Mouse (Mus musculus) heart, embryonic 16.5 days (tissue): ENCODE data around the gene Cgrrf1. TPM values are rescaled to one million over a fixed set of nuclear protein-coding genes. Genes with fewer than 3 reads are reported as not detected.

Experiments used
- ATAC-seq: fragments of 200-750 bp; cut with Nextera tagmentation; replicated peaks from 2 replicates; pipeline ENCODE4 v1.8.0; 2017; ENCODE audit warnings: moderate number of reproducible peaks; ENCODE audit not compliant: insufficient read depth, low FRiP score; ENCODE audit errors: extremely low read depth
- H3K27ac ChIP-seq: fragments of 300-500 bp; sonication (generic); 2 replicates; pipeline ENCODE4 v1.5.1; 2014; ENCODE audit warnings: mild to moderate bottlenecking, low read length, control low read depth, moderate library complexity
- H3K27me3 ChIP-seq: fragments of 300-500 bp; sonication (generic); 2 replicates; pipeline ENCODE4 v1.6.1; 2014; ENCODE audit warnings: low read length, mixed read lengths; ENCODE audit not compliant: control insufficient read depth, insufficient read depth
- H3K36me3 ChIP-seq: fragments of 300-500 bp; sonication (generic); 2 replicates; pipeline ENCODE4 v1.6.1; 2014; ENCODE audit not compliant: control insufficient read depth, insufficient read depth
- H3K4me1 ChIP-seq: fragments of 300-500 bp; sonication (generic); 2 replicates; pipeline ENCODE4 v1.6.1; 2014; ENCODE audit warnings: low read length, mixed read lengths; ENCODE audit not compliant: control insufficient read depth, insufficient read depth
- H3K4me2 ChIP-seq: fragments of 300-500 bp; sonication (generic); 2 replicates; pipeline ENCODE4 v1.6.1; 2014; ENCODE audit warnings: low read depth, mild to moderate bottlenecking, control low read depth, low read length
- H3K4me3 ChIP-seq: fragments of 300-500 bp; sonication (generic); 2 replicates; pipeline ENCODE4 v1.5.1; 2014; ENCODE audit warnings: mild to moderate bottlenecking, control low read depth, low read length
- H3K9ac ChIP-seq: fragments of 300-500 bp; sonication (generic); 2 replicates; pipeline ENCODE4 v1.6.1; 2014; ENCODE audit warnings: low read length, control low read depth
- H3K9me3 ChIP-seq: fragments of 300-500 bp; sonication (generic); replicated peaks from 2 replicates; pipeline ENCODE4 v1.6.1; 2016; ENCODE audit warnings: low read length; ENCODE audit not compliant: control insufficient read depth
- WGBS: fragments of 180-500 bp; shearing (Covaris S2); extraction: QIAGEN DNeasy Blood & Tissue Kit; methylation state at CpG from one replicate; pipeline ENCODE4 v1.1.7; 2014; 5-methylcytosine and 5-hydroxymethylcytosine counted together
- polyA plus RNA-seq: library from polyadenylated mRNA; unstranded; fragments of >200 nt; fragmentation: Nextera tagmentation; extraction: Ambion mirVana; gene quantifications from 2 replicates; pipeline ENCODE4 v1.2.1, GENCODE M21; 2015

Cgrrf1 gene
- polyA plus RNA-seq, 1 experiment from 2014 or later = 28.4 TPM

GRCm38 (mm10) chr14:46794157-46794556 is 37.8 kb upstream of the Cgrrf1 start:
- Histone ChIP-seq H3K27me3 (no peaks in the 10 kb centered on the region), H3K9ac (no peak overlapping the region), H3K36me3 (no peaks in the 10 kb centered on the region), H3K27ac (no peak overlapping the region), H3K4me3 (no peak overlapping the region), H3K4me1 (no peaks in the 10 kb centered on the region), H3K4me2 (no peak overlapping the region), H3K9me3 (no peaks in the 10 kb centered on the region)
- no peak for ATAC-seq
- 88% methylated on average over 5 of the region's 5 CpGs for WGBS

DNA sequence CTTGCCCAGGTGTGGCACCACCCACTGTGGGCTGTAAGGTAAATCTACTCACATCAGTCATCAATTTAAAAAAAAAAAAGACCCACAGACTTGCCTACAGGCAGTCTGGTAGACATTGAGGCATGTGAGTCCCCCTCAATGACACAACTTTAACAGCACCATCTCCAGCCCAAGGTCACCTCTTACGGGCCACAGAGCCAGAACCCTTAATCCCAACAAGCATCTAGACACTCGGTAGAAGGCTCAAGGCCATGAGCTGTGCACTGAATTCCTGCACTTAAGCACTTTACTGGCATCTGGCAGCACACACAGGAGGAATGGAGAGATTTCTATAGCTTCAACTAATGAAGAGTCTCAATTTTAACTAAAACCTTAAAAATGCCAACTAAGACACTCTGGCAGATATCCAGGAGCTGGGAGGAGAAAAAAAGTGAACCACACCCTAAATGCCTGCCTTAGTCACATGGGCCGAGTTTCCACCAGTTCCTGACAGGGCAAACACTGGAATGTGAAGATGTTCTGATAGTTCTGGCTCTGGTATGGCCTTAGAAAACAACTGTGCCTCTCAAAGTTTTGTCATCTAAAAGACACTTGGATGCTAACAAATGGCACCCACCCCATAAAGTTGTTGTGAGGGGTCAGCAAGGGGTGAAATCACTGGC is 31.1 kb upstream of the Cgrrf1 start:
- H3K36me3 ChIP-seq = peaks cover 2% of the 10 kb centered on the region; the same call in 1 of the 2 replicates
- no peaks in the 10 kb centered on the region for H3K9me3 ChIP-seq
- H3K4me3 ChIP-seq = no peak overlapping the region
- H3K27me3 ChIP-seq = no peaks in the 10 kb centered on the region
- no peak overlapping the region for H3K27ac ChIP-seq
- no peak for ATAC-seq
- H3K4me2 ChIP-seq = no peak overlapping the region
- 60% methylated on average over 3 of the region's 3 CpGs for WGBS
- H3K9ac ChIP-seq = no peak overlapping the region
- H3K4me1 ChIP-seq = no peaks in the 10 kb centered on the region

DNA sequence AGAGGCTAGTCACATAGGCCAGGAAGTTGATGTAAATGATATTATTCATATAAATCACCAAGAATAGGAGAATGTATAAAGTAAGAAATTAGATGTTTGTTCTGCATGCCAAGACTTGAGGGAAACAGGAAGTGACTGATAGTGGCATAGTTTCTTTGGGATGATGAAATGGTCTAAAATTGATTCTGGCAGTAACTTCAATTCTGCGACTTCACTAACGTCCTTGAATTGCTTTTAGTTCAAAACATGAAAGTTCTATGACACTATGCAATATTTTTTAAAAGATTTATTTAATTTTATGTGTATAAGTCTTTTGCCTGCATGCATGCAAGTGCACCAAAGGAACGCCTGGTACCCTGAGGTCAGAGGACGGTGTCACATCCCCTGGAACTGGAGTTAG is 28.7 kb upstream of the Cgrrf1 start:
- Histone ChIP-seq H3K27ac (no peak overlapping the region), H3K4me3 (no peak overlapping the region), H3K4me2 (no peak overlapping the region), H3K9me3 (no peaks in the 10 kb centered on the region), H3K27me3 (no peaks in the 10 kb centered on the region), H3K4me1 (no peaks in the 10 kb centered on the region), H3K9ac (no peak overlapping the region), H3K36me3 (peaks cover 2% of the 10 kb centered on the region; the same call in 1 of the 2 replicates)
- no peak for ATAC-seq
- WGBS = 79% methylated on average over 4 of the region's 4 CpGs

- peaks cover 2% of the 10 kb centered on the region; the same call in 1 of the 2 replicates for H3K36me3 ChIP-seq
- ATAC-seq = no peak
- H3K9me3 ChIP-seq = no peaks in the 10 kb centered on the region
- H3K4me3 ChIP-seq = no peak overlapping the region
- H3K9ac ChIP-seq = no peak overlapping the region
- no peak overlapping the region for H3K4me2 ChIP-seq
- no peaks in the 10 kb centered on the region for H3K27me3 ChIP-seq
- H3K4me1 ChIP-seq = no peaks in the 10 kb centered on the region; the same call in 1 of the 2 replicates
- 63% methylated on average over 1 of the region's 1 CpGs for WGBS
- H3K27ac ChIP-seq = no peak overlapping the region
These were observed 28.1 kb upstream of the Cgrrf1 start for GRCm38 (mm10) chr14:46803791-46804190.

GRCm38 (mm10) chr14:46806186-46806585 is 25.7 kb upstream of the Cgrrf1 start:
- peaks cover 6% of the 10 kb centered on the region for H3K36me3 ChIP-seq
- H3K4me1 ChIP-seq = no peaks in the 10 kb centered on the region; the same call in 1 of the 2 replicates
- no peaks in the 10 kb centered on the region for H3K9me3 ChIP-seq
- no peak overlapping the region for H3K4me3 ChIP-seq
- ATAC-seq = no peak
- 81% methylated on average over 5 of the region's 5 CpGs for WGBS
- H3K27me3 ChIP-seq = no peaks in the 10 kb centered on the region
- no peak overlapping the region for H3K4me2 ChIP-seq
- H3K27ac ChIP-seq = no peak overlapping the region
- H3K9ac ChIP-seq = no peak overlapping the region

GRCm38 (mm10) chr14:46807927-46808326 is 24.0 kb upstream of the Cgrrf1 start:
- ATAC-seq = no peak
- 77% methylated on average over 3 of the region's 3 CpGs for WGBS
- Histone ChIP-seq H3K4me1 (no peaks in the 10 kb centered on the region; the same call in 1 of the 2 replicates), H3K27me3 (no peaks in the 10 kb centered on the region), H3K4me3 (no peak overlapping the region), H3K9ac (no peak overlapping the region), H3K4me2 (no peak overlapping the region), H3K36me3 (peaks cover 13% of the 10 kb centered on the region), H3K27ac (no peak overlapping the region), H3K9me3 (no peaks in the 10 kb centered on the region)

GRCm38 (mm10) chr14:46815640-46816039 is 16.3 kb upstream of the Cgrrf1 start:
- WGBS = 66% methylated on average over 6 of the region's 6 CpGs
- H3K9ac ChIP-seq = no peak overlapping the region
- no peak for ATAC-seq
- peaks cover 27% of the 10 kb centered on the region for H3K36me3 ChIP-seq
- H3K27me3 ChIP-seq = no peaks in the 10 kb centered on the region
- no peak overlapping the region for H3K4me3 ChIP-seq
- H3K4me2 ChIP-seq = no peak overlapping the region
- peaks cover 11% of the 10 kb centered on the region for H3K4me1 ChIP-seq
- H3K9me3 ChIP-seq = no peaks in the 10 kb centered on the region
- no peak overlapping the region for H3K27ac ChIP-seq

GRCm38 (mm10) chr14:46816916-46817622 is 14.9 kb upstream of the Cgrrf1 start:
- no peak for ATAC-seq
- Histone ChIP-seq H3K27me3 (no peaks in the 10 kb centered on the region), H3K9me3 (no peaks in the 10 kb centered on the region), H3K27ac (no peak overlapping the region), H3K4me2 (no peak overlapping the region), H3K36me3 (peaks cover 19% of the 10 kb centered on the region), H3K9ac (no peak overlapping the region), H3K4me3 (no peak overlapping the region), H3K4me1 (peaks cover 17% of the 10 kb centered on the region)
- WGBS = 88% methylated on average over 8 of the region's 8 CpGs

DNA sequence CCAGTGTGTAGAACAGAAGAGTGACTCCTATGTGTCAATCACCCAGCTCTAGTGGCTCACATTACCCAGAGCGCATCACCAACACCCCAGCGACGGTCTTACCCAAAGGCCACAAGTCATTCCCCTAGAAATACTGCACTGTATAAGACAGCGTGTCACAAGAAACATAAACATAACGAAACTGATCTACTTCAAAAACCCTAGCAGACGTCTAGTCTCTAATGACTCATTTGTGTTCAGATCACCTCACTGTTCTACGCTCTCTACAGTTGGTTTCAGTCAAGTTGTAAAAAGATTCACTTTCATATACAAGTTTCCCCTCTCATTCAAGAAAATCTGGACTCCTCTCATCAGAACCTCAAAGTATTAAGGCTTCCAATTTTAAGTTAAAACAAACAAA is 13.2 kb upstream of the Cgrrf1 start:
- no peaks in the 10 kb centered on the region for H3K9me3 ChIP-seq
- no peak overlapping the region for H3K27ac ChIP-seq
- no peak overlapping the region for H3K4me3 ChIP-seq
- H3K36me3 ChIP-seq = peaks cover 15% of the 10 kb centered on the region
- H3K9ac ChIP-seq = no peak overlapping the region
- 85% methylated on average over 7 of the region's 7 CpGs for WGBS
- ATAC-seq = no peak
- H3K4me1 ChIP-seq = peaks cover 17% of the 10 kb centered on the region
- no peaks in the 10 kb centered on the region for H3K27me3 ChIP-seq
- H3K4me2 ChIP-seq = no peak overlapping the region
